Mouse (Mus musculus): ENCODE data around the gene Btbd11. TPM values are rescaled to one million over a fixed set of nuclear protein-coding genes. Genes with fewer than 3 reads are reported as not detected.
A peak's percentile ranks its signal among the peaks of the same experiment; 100 is the strongest.

The Btbd11 gene
- total and polyA plus RNA-seq, 3 experiments = 10.1 to 18.5 (median 15.4) TPM

GRCm38 (mm10) chr10:85517223-85518110 lies 130.9 kb downstream of the Btbd11 start:
- dilution Hi-C loops (cut with MboI; ENCODE audit: extremely low pct_ligation_motif_present, extremely low pct_unique_long_range_greater_than_20kb, low sequenced_read_pairs) (no loop called here), in situ Hi-C loops (cut with MboI; ENCODE audit: low pct_ligation_motif_present, low pct_unique_long_range_greater_than_20kb, low sequenced_read_pairs) (no loop called here)
- Histone ChIP-seq H3K9me3 (replicated peaks; ENCODE audit: low read length) (no peaks in the 10 kb centered on the region), H3K36me3 (replicated peaks in 1 of 2; ENCODE audit: control insufficient read depth in 1 of 2, insufficient read depth in 1 of 2, low read length in 1 of 2) (peaks cover 0 to 24% of the 10 kb centered on the region in 2 experiments), H3K27me3 (replicated peaks) (no peaks in the 10 kb centered on the region), H3K4me3 (replicated peaks in 1 of 3; ENCODE audit: low read depth in 2 of 3, low read length in 2 of 3, poor library complexity in 1 of 3) (peak overlapping the region in 1 of 3 experiments; percentile 12), H3K4me1 (ENCODE audit: control insufficient read depth in 1 of 2, insufficient read depth in 2 of 2) (peaks cover 20 to 61% of the 10 kb centered on the region in 2 experiments), H3K9ac (ENCODE audit: insufficient read depth, low read depth) (no peak overlapping the region), H3K27ac (ENCODE audit: insufficient read depth, low read depth) (no peak overlapping the region), H3K4me2 (ENCODE audit: insufficient read depth, low read depth, poor library complexity, severe bottlenecking) (0 out of 2 replicates have a peak overlapping the region, but pooled peaks have one; percentile 25), H3K79me2 (replicated peaks; ENCODE audit: control insufficient read depth, extremely low read depth, insufficient read depth, poor library complexity, severe bottlenecking) (no peaks in the 10 kb centered on the region)
- TF ChIP-seq MYC (IDR thresholded peaks at IDR 0.05; ENCODE audit: low read depth, low read length) (peak; percentile 71; the same call in 1 of the 2 replicates), MXI1 (IDR thresholded peaks at IDR 0.05; ENCODE audit: low read depth, low read length) (peak; percentile 44; the same call in 1 of the 2 replicates), HCFC1 (IDR thresholded peaks at IDR 0.05; ENCODE audit: low read depth, low read length) (peak; percentile 26; the same call in 1 of the 2 replicates), ETS1 (conservative IDR thresholded peaks at IDR 0.05; ENCODE audit: low read depth, low read length) (peak; percentile 78; the same call in 1 of the 2 replicates), NELFE (IDR thresholded peaks at IDR 0.05; ENCODE audit: low read depth, low read length) (no peak), IRF4 (IDR thresholded peaks at IDR 0.05; ENCODE audit: low read depth, low read length) (peak; percentile 75), MEF2A (IDR thresholded peaks at IDR 0.05; ENCODE audit: borderline replicate concordance, low read depth, low read length) (peak; percentile 85), USF2 (conservative IDR thresholded peaks at IDR 0.05; ENCODE audit: low read depth, low read length) (no peak), MAZ (IDR thresholded peaks at IDR 0.05; ENCODE audit: low read depth, low read length) (0 out of 2 replicates have a peak, but pooled peaks have one; percentile 54), JUN (IDR thresholded peaks at IDR 0.05; ENCODE audit: insufficient read depth, low read depth, low read length) (no peak), MAFK (IDR thresholded peaks at IDR 0.05; ENCODE audit: insufficient replicate concordance, low read length) (0 out of 2 replicates have a peak, but pooled peaks have one; percentile 19), ZKSCAN1 (IDR thresholded peaks at IDR 0.05; ENCODE audit: borderline replicate concordance, low read depth, low read length) (no peak), ELF1 (IDR thresholded peaks at IDR 0.05; ENCODE audit: low read depth, low read length) (peak; percentile 68; the same call in 1 of the 2 replicates), CHD2 (IDR thresholded peaks at IDR 0.05; ENCODE audit: low read length) (0 out of 2 replicates have a peak, but pooled peaks have one; percentile 23), PAX5 (IDR thresholded peaks at IDR 0.05; ENCODE audit: low read length) (no peak), EP300 (IDR thresholded peaks at IDR 0.05; ENCODE audit: low read length) (peak; percentile 78), ZMIZ1 (IDR thresholded peaks at IDR 0.05; ENCODE audit: low read depth, low read length) (0 out of 2 replicates have a peak, but pooled peaks have one; percentile 35), TCF12 (IDR thresholded peaks at IDR 0.05; ENCODE audit: low read depth, low read length) (peak; percentile 96), MAX (IDR thresholded peaks at IDR 0.05; ENCODE audit: low read length) (peak; percentile 77), SIN3A (IDR thresholded peaks at IDR 0.05; ENCODE audit: low read length) (peak; percentile 59; the same call in 1 of the 2 replicates), POLR2A (IDR thresholded peaks at IDR 0.05; ENCODE audit: low read depth, low read length) (no peak), UBTF (IDR thresholded peaks at IDR 0.05; ENCODE audit: low read depth, low read length) (peak; percentile 79), SMC3 (IDR thresholded peaks at IDR 0.05; ENCODE audit: low read depth, low read length) (0 out of 2 replicates have a peak, but pooled peaks have one; percentile 3), JUND (conservative IDR thresholded peaks at IDR 0.05; ENCODE audit: low read depth, low read length) (peak; percentile 26; the same call in 1 of the 2 replicates), BHLHE40 (IDR thresholded peaks at IDR 0.05; ENCODE audit: low read depth, low read length) (peak; percentile 70)
- DNase-seq (ENCODE audit: extremely low read depth) = peak; percentile 80

All from CH12.LX (cell line).